Mouse (Mus musculus) hindbrain, embryonic 14.5 days (tissue): ENCODE measurements at regions not wholly inside any gene's neighbourhood (a gene's known extent, or its start where the extent isn't known, plus 50 kb on each side); places are given as distances from the start of the nearest gene placed in this dataset.

Experiments
- ATAC-seq: fragments of 200-750 bp; cut with Nextera tagmentation; 2 replicates; pipeline ENCODE4 v1.8.0; 2017; ENCODE audit warnings: moderate number of reproducible peaks, mild to moderate bottlenecking, moderate TSS enrichment, moderate library complexity; ENCODE audit not compliant: low FRiP score
- DNase-seq: peaks from one replicate; pipeline ENCODE4 v3.0.0-alpha.2; 2015; ENCODE audit warnings: low spot score
- H3K27ac ChIP-seq: fragments of 300-500 bp; sonication (generic); 2 replicates; pipeline ENCODE4 v1.5.1; 2014; ENCODE audit warnings: mild to moderate bottlenecking, moderate library complexity
- H3K27me3 ChIP-seq: fragments of 300-500 bp; sonication (generic); 2 replicates; pipeline ENCODE4 v1.6.1; 2014; ENCODE audit warnings: mild to moderate bottlenecking, low read length, mixed read lengths; ENCODE audit not compliant: control insufficient read depth, insufficient read depth
- H3K36me3 ChIP-seq: fragments of 300-500 bp; sonication (generic); replicated peaks from 2 replicates; pipeline ENCODE4 v1.6.1; 2014; ENCODE audit not compliant: control insufficient read depth, insufficient read depth
- H3K4me1 ChIP-seq: fragments of 300-500 bp; sonication (generic); replicated peaks from 2 replicates; pipeline ENCODE4 v1.6.1; 2014; ENCODE audit warnings: antibody characterized with exemption, low read length, mixed read lengths; ENCODE audit not compliant: control insufficient read depth, insufficient read depth
- H3K4me2 ChIP-seq: fragments of 300-500 bp; sonication (generic); replicated peaks from 2 replicates; pipeline ENCODE4 v1.6.1; 2014; ENCODE audit warnings: mild to moderate bottlenecking, moderate library complexity
- H3K4me3 ChIP-seq: fragments of 300-500 bp; sonication (generic); replicated peaks from 2 replicates; pipeline ENCODE4 v1.5.1; 2014; ENCODE audit warnings: mild to moderate bottlenecking, low read length
- H3K9ac ChIP-seq: fragments of 300-500 bp; sonication (generic); 2 replicates; pipeline ENCODE4 v1.6.1; 2014
- H3K9me3 ChIP-seq: fragments of 300-500 bp; sonication (generic); 2 replicates; pipeline ENCODE4 v1.6.1; 2016; ENCODE audit warnings: low read length; ENCODE audit not compliant: control insufficient read depth
- WGBS: fragments of 180-500 bp; shearing (Covaris S2); extraction: QIAGEN DNeasy Blood & Tissue Kit; methylation state at CpG from one replicate; pipeline ENCODE4 v1.1.7; 2014; 5-methylcytosine and 5-hydroxymethylcytosine counted together

DNA sequence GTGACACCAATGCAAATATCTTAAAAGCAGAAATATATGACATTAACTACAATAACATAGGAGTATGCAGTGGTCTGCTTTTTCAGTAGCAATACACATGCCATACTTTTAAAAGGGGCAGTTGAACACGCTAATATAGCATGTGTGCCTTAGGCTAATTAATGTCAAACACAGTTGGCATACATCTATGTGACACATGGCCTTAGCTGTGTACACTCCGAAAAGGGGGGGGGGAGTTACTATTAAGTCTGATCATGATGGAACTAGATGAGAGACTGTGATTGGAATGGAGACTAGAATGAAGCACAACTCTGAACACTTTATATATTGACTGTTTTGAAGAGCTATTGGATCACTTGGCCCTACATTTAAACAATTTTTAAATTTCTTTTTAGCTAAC lies 1262.9 kb downstream of the Efnb2 start:
- H3K4me1 ChIP-seq, result no peaks in the 10 kb centered on the region
- no peak for DNase-seq
- H3K36me3 ChIP-seq, result no peaks in the 10 kb centered on the region
- no peaks in the 10 kb centered on the region for H3K9me3 ChIP-seq
- H3K27ac ChIP-seq, result no peak overlapping the region
- WGBS, result 80% methylated on average over 2 of the region's 2 CpGs
- no peak overlapping the region for H3K4me3 ChIP-seq
- no peaks in the 10 kb centered on the region for H3K27me3 ChIP-seq
- ATAC-seq, result no peak
- no peak overlapping the region for H3K9ac ChIP-seq
- H3K4me2 ChIP-seq, result no peak overlapping the region

DNA sequence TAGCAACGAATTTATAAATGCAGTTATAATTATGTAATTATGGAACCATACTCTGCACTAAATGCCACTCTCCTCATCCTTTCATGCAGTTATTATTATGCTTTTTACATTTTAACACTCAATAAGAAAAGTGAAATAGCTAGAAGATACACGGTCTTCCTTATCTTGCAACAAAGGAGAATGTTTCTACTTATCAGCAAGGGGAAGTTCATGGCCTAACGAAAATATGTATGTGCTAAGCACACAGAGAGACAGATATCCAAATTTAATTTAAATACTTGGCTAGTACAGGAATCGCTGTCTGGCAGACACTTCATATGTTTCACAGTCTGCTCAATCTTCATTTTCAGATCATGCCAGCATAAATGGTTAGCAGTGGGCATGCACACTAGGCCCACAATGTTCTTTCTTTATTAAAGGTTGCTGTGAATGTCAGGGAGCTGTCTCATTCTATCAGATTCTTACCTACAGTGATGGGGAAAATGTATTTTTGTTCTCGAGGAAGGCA lies 1263.6 kb downstream of the Efnb2 start:
- Histone ChIP-seq H3K4me1 (no peaks in the 10 kb centered on the region), H3K27me3 (no peaks in the 10 kb centered on the region), H3K9ac (no peak overlapping the region), H3K36me3 (no peaks in the 10 kb centered on the region), H3K4me2 (no peak overlapping the region), H3K9me3 (no peaks in the 10 kb centered on the region), H3K4me3 (no peak overlapping the region), H3K27ac (no peak overlapping the region)
- no peak for ATAC-seq
- DNase-seq, result no peak
- WGBS, result 84% methylated on average over 5 of the region's 5 CpGs
